Mouse (Mus musculus): ENCODE results near the gene Spag16.

Spag16 gene

GRCm38 (mm10) chr1:70082208-70082878, 255.6 kb downstream of the Spag16 start:
- in situ Hi-C loops (cut with MboI): no loop called here

DNA sequence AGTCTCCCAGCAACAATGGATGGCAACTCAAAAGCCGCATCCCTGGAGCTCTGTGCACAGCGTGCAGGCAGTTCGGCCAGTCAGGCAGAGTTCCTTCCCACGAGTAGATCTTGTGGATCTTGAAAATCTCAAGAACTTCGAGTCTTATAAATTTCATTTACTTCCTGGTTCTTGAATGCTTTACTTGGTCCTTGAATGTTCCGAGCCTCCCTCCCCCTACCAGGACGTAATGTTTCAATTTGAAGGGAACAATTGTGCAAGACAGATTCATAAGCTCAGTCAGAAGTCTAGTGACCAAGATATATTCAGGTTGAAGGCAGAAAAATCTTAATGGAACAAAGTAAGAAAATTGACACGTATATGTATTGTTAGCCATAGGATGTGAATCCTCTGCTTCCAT, 277.9 kb downstream of the Spag16 start:
- in situ Hi-C loops (cut with MboI): no loop called here

- in situ Hi-C loops (cut with MboI): no loop called here
These were observed 289.6 kb downstream of the Spag16 start for GRCm38 (mm10) chr1:70116212-70116982.

- in situ Hi-C loops (cut with MboI): no loop called here
These were observed 301.3 kb downstream of the Spag16 start for GRCm38 (mm10) chr1:70128035-70128434.

- in situ Hi-C loops (cut with MboI): no loop called here
These were observed 308.8 kb downstream of the Spag16 start for GRCm38 (mm10) chr1:70135547-70135946.

DNA sequence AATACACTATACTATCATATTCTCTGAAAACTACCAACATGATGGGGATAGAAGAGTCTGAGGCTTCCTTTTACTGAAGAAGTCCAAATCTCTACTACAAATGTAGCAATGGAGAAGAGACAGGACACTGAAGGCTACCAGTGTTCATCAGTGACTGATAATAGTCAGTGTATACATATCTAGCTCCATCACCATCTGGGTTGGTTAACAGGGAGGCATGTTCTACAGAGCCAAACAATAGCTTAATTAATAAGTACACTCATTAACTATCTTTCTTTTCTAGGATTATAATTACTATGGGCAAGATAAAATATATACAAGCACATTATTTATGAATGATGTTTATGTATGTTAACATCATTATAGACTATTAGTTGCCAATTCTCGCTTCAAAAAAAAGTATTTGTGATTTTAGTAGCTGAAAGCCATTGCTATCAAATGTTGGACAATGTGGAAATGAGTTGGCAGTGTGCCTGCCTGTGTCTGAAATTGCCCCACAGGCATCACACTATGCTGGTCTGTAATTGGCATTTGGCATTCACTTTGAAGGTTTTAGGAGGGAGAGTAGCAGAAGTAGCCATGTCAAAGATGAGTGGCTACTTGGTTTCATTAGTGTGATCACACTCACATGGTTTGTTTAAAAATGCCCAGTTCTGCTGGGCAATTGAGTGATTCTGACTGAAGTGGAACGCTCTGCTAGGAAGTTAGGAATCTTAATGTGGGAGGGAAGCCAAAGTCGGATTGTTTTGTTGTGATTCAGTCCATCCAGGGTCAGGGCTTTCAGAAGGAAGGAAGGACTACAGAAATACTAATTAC, 338.8 kb downstream of the Spag16 start:
- in situ Hi-C loops (cut with MboI): no loop called here

GRCm38 (mm10) chr1:70180123-70180741, 353.5 kb downstream of the Spag16 start:
- in situ Hi-C loops (cut with MboI): no loop called here

DNA sequence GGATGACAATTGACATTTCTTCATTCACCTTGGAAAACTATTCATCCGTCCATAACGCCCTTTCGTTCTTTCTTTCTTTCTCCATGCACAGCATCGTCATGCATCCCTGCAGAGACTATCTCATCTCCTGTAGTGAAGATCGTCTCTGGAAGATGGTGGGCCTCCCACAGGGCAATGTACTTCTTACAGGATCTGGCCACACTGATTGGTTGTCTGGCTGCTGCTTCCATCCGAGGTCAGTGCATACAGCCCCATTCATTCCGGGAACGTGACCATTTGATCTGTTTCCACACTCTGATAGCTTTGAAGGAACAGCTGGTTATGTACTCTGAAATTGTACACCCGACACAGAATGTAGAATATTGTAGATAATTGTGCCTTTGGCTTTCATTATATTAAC, 438.0 kb downstream of the Spag16 start:
- in situ Hi-C loops (cut with MboI): no loop called here

- in situ Hi-C loops (cut with MboI): no loop called here
These were observed 439.2 kb downstream of the Spag16 start for GRCm38 (mm10) chr1:70265920-70266505.

DNA sequence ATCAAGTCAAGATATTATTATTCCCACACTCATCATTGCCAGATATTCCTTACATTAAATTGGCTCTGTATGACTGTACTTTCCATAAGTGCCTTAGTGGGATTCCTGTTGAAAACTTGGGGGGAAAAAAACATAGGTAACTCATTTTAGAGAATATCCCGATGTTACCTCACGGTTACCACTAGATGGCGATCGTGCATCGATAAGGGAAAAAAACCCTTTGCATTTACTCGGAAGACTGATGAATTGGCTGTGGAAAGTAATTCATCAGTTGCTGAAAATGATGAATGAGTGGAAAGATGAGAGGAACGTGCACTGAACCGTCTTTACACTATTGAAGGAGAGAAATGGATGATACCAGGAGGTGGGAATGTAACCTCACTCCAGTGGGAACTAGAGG, 443.4 kb downstream of the Spag16 start:
- in situ Hi-C loops (cut with MboI): no loop called here

DNA sequence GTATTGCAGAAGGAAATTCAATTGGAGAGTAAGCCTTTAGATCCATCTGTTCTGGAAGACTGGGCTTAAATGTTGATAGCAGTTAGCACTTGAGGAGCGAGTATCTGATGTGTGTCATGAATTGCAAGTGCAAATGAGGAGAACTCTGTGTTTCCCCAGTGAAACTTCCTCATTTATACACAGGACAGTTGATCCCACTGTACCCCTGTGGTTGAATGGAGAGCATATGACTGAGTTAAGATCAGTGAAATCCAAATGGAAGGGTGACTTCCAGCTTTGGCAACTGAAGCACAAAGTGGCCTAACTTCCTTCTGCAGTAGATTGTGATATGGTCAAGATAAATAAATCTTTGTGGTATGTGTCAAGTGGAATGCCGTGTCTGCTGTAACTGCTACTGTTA, 446.0 kb downstream of the Spag16 start:
- in situ Hi-C loops (cut with MboI): no loop called here

GRCm38 (mm10) chr1:70279296-70279695, 452.5 kb downstream of the Spag16 start:
- in situ Hi-C loops (cut with MboI): no loop called here

- in situ Hi-C loops (cut with MboI): no loop called here
These were observed 456.6 kb downstream of the Spag16 start for GRCm38 (mm10) chr1:70283388-70283787.

GRCm38 (mm10) chr1:70284140-70284539, 457.4 kb downstream of the Spag16 start:
- in situ Hi-C loops (cut with MboI): no loop called here

DNA sequence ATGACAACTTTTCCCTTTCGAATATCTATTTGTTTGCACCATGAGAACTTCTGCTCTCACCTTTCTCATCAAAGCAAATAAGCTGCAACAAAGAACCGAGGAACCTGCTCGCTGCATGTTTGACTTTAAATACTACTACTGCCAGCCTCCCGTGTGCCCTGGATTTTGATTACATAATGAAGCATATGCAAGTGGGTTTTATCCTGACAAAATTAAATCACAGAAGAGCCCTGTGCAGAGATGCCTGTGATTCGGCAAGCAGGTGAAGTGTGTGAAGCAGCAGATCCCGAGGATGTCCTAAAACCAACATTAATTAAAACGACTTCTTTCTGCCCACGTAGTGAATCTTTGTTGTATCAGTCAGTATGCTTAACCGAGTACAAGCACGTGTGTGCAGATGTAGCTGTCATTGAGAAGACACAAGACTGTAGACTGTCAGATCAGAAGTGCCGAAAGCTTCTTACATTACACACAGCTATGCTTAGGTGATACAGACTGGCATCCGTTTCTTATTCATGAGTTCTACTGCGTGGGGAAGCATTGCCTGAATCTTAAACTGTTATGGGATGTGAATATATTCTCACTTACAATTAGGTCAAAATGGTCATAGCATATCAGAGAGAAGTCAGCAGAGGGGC, 489.5 kb downstream of the Spag16 start:
- in situ Hi-C loops (cut with MboI): no loop called here

DNA sequence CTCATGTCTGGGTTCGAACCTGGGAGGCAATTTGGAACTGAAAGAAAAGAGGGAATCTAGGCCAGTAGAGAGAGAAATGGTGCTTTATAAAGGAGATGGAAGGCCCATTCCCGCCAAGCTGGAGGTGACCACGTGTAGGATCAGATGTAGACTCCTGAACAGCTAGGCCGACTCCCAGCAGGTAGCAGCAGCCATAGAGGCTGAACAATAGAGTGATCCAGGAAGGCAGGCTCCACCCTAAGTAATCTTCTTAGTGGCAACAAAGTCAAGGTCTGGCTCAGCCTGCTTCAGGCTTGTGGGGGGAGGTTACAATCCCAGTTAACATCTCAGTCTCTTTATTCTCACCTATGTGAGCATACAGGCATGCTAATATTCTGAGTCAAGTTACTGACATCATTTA, 494.2 kb downstream of the Spag16 start:
- in situ Hi-C loops (cut with MboI): no loop called here

- in situ Hi-C loops (cut with MboI): no loop called here
These were observed 519.4 kb downstream of the Spag16 start for GRCm38 (mm10) chr1:70346179-70346578.

DNA sequence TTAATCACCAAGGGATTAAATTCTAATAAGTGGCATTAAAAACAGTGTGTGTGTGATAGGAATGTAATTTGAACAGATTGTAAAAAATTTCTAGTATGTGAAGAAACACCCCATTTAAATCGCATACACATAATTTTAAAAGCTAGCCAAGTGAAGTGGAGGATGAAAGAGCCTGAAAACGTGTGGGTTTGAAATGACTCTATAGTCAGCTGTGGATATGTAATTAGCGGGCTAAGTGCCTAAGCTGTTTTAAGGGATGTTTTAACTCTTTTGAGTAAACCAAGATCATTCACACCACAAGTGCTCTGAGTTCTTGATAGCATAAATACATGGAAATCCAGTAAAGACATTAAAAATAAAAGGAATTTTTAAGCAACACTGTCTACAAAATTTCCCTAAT, 524.6 kb downstream of the Spag16 start:
- in situ Hi-C loops (cut with MboI): no loop called here

DNA sequence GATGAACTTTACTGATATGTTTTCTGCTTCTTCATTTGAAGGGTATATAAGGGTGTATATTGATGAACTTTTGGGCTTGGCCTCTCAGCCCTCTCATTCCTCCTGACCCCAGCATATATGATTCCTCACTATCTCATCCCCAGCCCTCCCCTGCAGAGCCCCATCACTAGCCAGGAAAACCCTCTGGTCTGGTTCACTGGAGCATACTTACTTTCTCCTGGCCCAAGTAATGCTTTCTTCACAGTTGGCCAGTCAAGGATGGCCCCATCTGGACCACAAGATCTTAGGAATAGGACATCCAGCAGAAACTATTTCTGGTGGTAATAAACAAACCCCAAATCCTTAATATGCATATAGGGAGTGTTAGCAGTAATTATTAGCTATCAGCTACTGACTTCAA, 527.2 kb downstream of the Spag16 start:
- in situ Hi-C loops (cut with MboI): no loop called here

GRCm38 (mm10) chr1:70371721-70372120, 545.0 kb downstream of the Spag16 start:
- in situ Hi-C loops (cut with MboI): no loop called here

DNA sequence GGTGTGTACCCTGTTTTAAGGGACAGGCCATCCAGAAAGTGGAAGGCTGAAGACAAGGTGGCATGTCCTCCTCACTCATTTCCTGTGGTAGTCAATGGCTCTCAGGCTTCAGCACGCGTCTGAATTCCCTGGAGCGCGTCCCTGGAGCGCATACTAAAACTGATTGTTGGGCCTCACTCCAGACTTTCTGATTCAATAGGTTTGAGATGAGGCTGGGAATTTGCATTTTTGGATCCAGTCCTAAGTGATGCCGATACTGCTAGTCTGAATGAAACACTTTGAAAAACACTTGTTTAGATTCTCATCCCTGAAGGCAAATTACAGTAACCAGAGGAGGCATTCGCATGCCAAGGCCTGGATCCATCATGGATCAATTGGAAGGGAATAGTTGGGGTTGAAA, 553.3 kb downstream of the Spag16 start:
- in situ Hi-C loops (cut with MboI): no loop called here
